Mouse (Mus musculus) liver, postnatal 0 days (tissue): ENCODE results near the gene Slc12a8.

Experiments used
- CTCF ChIP-seq: sonication (generic); IDR thresholded peaks from 2 replicates; pipeline ENCODE4 v1.5.1; 2016; ENCODE audit warnings: antibody characterized with exemption, low read depth
- EP300 ChIP-seq: IDR thresholded peaks from 2 replicates; pipeline ENCODE4 v1.6.1; 2016; ENCODE audit warnings: antibody characterized with exemption, low read depth, mild to moderate bottlenecking

DNA sequence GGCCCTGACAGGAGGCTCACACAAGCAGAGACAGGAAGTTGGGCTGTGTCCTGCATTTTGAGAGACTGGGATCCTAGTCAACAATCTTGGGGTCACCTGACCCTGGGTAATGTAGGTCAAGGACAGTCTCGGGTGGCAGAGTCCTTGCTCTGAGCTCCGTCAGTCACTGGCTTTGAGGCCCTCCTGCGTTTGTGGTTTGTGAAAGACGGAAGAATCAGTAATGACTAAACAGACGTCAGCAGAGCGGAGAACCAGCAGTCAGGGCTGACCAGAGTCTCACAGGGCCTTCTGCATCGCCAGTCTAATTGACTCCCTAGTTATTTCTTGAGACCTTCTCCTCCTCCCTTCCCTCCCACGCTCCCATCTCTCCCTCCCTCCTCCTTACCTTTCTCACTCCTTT is 14.1 kb downstream of the Slc12a8 start:
- TF ChIP-seq EP300 (no peak), CTCF (no peak)
